Mouse (Mus musculus): Measurements from ENCODE around the gene Mphosph6.

The Mphosph6 gene

DNA sequence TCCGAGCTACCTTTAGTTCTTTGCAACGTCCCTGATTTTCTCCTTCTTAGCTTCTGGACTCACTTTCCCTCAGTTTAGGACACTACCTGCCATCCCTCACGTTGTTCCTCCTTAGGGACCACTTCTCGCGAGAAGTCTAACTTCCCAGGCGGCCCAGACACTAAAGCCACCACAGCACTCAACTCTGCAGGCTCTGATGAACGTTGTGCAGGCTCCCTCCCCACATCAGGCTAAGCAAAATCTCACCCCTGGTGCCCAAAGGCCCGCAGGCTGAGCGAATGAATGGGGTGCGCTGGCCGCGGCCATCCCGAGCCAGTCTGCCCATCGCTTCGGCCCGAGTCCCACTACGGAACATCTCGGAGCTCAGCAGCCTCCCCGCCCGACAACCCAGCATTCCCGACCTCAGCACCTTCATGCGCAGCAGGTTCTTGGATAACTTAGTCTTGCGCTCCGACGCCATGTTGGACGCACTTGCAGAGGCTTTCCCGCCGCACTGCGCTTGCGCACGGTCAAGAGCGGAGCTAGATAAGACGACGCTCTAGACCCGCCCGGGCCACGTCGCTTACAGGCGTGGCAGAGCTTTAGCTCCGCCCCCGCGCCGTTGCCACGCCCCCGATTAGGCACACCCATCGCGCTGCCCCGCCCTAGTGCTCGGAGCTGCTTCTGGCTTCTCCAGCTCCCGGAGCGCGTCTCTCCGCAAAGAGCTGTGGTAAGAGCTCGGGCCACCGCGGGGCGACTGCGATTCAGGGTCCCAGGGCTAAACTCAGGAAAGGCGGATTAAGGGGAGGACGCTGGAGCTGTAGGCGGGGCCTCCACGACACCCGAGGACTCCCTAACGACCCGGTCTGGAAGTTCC is at the start of gene Mphosph6:
TSS of gene Mphosph6 (minus strand) at position 501 of the 856 bp plus-strand sequence.
- peak; percentile 90 to 95 for DNase-seq

DNA sequence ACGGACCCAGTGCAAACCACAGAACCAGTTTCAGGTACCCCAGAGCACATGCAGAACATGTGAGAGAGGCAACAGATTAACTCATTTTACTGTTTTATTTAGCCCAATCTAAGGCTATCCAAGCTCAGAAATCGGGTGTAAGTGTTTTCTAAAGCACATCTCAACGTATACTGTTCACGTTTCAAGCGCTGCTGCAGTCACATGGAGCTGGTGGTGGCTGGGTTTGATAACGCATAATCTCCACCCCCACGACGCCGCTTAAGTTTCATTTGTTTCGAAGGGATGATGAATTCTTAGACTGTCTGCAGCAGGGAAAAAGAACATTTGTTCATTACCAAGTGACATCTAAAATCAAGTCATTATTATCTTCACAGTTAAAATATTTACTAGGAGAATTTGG is 48.7 kb upstream of the Mphosph6 start:
- no peak for DNase-seq

DNA sequence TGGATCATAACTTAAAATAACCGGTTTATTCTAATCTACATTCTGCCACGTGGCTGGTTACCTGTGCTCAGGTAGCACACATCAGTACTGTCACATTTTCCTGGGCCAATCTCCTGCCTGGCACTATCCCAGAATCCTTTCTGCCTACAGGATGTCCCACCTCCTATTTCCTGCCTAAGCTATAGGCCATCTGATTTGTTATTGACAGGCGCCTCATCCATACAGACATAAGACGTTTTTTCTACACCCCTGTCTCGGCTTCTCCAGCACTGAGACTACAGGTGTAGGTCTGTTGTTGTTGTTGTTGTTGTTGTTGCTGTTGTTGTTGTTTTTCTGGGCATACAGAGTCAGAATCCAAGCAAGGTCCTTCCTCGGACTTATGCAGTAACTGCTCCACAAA is 46.1 kb upstream of the Mphosph6 start:
- DNase-seq: no peak

DNA sequence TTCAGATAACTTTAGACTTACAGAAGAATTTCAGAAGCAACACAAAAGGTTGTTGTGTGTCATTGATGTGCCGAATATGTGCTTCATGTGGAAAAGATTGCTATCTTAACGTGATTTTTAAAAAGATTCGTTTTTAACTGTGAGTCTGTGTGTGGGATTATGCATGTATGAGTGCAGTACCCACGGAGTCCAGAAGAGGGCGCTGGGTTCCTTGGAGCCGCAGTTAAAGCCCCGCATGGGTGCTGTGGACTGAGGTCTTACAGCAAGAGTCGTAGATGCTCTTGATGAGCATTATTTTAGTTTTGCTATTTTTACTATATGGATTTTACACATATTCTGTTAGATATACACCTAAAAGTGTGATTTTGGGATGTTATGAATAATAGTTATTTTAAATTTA is 42.0 kb upstream of the Mphosph6 start:
- DNase-seq: no peak

DNA sequence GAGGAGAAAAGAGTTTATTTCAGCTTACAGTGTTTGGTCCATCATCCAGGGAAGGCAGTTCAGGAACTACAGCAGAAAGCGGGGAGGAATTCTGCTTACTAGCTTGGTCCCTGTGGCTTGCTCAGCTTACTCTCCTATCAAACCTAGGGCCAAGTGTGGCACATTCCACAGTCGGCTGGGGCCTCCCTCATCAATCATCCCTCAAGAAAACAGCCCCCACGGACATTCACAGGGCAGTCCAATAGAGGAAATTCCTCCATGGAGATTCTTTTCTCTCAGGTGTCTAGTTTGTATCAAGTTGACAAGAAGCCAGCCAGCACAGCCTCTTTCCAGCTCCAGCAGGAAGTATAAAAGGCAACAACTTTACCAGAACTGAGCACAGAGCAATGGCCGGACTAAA is 11.8 kb upstream of the Mphosph6 start:
- DNase-seq: no peak

DNA sequence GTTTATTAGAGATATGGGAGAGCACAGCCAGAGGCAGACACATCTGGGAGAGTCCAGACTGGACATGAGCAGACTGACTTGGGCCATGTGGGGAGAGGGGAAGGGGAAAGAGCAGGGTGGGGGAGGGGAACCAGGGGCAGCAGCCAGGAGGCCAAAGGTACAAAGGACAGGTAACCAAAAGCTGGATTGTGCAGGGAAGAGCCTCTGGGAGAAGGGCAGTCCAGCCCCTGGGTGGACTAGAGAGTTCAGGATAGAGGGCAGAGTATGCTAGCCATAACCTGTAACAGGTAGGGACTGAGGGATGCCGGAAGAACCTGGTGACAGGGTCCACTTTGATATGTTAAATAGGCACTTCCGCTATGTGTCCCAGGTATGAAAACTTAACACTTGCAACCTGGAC is 8.9 kb upstream of the Mphosph6 start:
- no peak for DNase-seq

DNA sequence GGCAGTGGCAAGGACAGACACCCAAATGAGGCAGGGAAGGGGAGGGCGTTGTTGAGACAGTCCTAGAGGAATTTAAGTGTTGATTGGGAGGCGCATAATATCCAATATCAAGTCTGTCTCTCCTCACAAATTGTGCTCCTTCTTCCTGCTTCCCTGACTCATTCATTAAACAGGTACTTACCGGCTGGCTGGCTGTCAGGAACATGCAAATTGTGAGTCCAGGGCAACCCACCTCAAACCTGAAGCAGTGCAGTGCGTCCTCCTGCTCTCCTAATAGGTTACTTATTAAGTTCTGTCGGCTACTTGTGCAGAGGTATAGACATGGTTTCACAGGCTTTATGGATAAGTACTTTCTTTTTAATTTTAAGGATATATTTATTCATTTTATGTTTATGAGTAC is 3.7 kb upstream of the Mphosph6 start:
- no peak for DNase-seq

DNA sequence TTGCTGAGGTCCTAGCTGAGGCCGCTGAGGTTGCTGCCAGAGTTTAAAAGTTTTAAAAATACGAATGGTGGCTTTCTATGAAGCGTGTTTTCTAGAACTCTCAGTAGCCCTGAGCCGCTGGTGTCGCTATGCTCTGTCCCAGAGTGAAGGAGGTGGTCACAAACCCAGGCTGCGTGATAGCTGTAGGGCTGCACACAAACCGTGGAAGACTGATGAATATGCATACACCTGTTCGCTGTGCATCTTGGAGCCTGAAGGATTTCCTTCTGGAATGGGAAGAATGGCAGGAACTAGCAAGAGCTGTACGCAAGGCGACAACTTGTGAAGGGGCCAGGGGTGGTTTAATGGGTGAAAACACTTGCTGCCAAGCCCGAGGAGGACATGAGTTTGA is 551 bp upstream of the Mphosph6 start:
- no peak for DNase-seq

DNA sequence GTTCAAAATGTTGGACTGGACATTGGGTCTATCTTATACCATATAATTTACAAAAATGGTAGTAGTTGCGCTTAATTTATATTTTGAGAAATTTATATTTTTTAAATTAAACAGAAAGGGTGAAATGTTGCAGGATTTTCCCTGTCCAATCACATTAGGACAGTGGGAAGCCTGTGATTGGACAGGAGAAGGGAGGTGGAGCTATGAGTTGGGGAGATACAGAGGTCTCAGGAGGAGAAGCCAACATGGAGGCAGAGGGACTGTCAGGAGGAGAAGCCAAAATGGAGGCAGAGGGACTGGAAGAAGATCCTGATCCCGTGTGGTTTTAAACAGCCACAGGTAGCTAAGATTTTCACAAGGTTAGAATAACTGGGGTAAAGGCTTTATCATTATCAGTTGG is 3.7 kb downstream of the Mphosph6 start:
- no peak for DNase-seq

DNA sequence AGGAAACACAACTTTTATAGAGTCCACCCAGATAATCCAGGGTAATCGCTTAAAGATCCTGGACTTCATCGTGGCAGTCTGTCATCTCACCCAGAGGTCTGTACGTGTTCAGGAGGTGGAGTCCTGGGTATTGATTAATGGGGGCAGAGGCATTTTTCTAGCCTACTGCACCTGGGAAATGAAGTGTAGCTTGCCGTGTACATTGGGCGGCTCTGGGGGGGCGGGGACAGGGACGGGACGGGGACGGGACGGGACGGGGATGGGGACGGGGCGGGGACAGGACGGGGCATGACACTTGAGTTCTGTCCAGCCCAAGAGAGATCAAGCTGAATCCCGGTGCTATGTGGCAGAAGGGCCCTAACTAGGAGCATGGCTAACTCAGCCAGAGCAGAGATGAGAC is 5.3 kb downstream of the Mphosph6 start:
- DNase-seq: no peak

DNA sequence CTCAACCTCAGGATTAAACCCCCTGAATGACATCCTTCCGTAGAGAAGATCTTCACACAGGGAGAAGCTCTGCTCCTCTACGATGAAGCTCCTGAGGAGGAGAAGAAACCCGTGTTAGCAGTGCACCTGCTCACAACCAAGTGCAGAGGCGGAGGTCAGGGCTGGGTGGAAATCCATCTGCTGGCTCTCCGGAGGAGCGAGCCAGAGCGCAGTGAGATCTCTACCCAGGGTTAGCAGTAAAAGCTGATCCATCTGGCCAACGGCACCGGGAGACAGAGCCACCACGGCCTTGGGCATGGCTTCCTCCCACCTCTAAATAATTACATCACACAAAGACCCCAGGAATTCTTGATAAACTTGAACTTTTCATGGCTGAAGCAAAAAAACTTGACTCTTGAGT is 7.2 kb downstream of the Mphosph6 start:
- DNase-seq: no peak

DNA sequence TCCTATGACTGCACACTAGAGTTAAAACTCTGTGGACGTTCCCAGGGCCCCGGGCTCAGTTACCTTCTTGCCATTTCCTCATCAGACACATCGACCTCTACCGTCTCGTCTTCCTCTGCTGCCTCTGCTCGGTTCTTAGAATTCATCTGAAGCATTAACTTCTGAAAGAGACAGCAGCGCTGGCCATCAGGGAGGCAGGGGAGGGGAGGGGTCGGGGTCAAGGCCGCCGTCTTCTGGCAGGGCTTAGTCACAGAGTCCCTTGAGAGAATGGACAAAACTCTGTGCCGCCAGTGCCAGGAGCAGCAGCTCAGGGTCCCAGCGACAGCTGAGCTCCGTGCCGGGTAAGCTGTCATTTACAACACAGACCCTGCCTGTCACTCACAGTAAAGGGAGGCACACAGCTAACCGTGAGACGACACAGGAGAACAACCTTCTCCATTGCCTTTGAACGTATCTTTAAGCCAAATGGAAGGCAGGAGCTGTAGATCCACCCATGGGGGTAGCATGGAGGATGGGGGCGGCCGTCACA is 9.1 kb downstream of the Mphosph6 start:
- DNase-seq: no peak

DNA sequence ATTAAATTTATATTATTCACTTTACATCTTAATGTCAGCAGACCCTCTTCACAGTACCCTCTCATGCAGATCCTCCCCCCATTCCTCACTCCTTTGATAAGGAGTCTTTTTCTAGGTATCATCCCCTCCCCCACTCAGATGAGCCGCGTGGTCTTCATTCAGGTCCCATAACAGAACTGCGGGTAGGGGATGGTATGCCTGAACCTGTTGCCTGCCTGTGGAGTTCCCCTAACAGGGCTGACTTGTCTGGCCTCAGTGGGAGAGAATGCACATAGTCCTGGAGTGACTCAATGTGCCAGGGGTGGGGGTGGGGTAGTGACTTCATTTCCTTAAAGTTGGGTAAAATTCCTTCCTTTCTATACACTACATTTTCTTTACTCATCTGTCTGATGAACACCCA is 15.3 kb downstream of the Mphosph6 start:
- no peak for DNase-seq

DNA sequence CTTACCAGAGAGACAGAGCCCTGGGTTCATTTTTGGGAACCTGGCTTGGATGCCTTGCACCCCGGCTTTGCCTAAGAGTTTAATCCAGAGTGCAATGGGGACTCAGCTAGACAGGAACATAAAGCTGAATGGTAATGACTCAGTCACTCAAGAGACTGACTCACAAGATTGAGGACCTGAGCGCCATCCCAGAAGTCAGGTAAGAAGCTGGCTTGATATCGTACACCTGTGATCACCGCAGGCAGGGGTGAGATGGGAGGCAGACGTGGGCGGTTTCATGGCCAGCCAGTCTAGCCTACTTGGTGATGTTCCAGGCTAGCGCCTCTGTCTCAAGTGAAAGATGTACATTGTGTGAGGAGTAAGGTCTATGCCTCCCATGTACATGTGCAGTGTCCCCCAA is 18.7 kb downstream of the Mphosph6 start:
- no peak for DNase-seq

DNA sequence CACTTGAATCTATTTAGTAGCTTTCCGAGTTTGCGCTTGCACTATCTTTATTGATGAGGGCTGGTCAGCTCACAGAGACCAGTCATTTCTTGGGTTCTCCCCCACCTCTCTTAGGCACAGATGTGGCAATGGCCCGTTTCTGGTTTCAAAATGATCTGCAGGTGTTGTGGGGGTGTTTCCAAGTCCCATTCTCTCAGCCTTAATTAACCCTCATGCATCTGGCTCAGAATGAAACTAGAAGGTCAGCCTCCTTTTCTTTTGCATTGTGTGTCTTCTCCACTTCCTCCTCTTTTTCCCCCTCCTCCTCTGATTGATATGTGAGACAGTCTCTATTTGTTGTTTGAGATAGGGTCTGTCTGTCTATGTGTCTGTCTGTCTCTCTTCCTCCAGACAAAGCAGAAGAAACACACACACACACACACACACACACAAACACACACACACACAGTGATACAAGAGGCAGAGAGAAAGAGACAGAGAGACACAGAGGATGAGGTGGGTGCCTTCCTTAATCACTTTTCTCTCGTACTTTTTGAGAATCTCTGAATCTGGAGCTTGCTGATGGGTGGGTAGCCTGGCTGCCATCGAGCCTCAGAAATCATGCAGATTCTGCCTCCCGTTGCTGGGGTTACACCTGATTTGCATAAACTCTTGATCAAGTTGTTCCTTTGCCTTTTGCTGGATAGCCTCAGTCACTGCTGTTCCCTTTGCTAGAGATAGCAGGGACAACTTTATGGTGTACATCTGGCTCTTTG is 20.2 kb downstream of the Mphosph6 start:
- DNase-seq: no peak

DNA sequence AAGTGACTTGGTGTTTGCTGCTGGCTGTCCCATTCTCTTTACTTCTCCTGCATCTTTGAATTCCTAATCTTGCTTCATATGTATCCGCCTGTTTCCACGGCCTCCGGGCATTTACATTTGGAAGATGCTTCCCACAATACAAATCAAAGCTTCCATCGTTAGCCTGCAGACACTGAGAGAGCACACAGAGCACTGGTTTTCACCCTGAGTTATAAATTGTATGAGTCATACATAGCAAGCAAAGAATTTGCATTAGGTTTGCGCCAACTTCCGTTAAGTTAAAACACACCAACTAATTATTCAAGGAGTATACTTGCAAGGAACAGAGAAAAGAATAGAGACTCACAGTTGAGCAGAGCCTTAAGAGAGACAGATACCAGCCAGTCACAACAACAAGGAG is 22.4 kb downstream of the Mphosph6 start:
- DNase-seq: no peak

DNA sequence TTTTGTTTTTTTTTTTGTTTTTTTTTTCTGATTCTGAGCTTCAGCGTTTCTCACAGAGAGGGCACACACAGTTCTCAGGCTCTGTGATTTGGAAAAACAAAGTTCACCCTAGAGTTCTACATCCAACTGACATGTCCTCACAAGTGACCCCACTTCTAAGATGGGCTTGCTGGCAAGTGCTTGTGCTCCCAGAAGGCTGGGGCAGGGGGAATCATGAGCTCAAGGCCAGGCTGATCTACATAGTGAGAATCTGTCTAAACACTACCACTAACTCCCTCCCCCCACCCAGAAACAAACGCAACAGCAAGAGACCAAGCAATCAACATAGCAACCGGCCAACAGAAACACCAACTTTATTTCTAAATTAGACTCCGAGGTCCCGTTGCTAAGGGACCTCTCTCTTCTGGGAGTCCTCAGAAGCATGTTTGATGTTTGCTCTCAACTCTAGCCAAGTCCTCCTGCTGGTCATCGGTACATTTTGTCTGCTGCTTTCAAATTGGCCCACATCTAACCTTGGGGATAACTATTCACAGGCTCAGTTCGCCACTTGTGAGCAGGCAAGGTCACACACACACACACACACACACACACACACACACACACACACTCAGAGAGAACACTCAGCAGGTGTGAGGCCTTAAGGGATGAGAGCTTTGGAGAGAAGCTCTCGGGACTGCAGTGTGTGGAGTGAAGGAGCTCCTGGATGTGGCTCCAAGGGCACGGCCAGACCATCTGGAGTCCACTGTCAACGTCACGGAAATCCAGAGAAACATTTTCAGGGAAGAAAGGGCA is 23.0 kb downstream of the Mphosph6 start:
- no peak for DNase-seq

DNA sequence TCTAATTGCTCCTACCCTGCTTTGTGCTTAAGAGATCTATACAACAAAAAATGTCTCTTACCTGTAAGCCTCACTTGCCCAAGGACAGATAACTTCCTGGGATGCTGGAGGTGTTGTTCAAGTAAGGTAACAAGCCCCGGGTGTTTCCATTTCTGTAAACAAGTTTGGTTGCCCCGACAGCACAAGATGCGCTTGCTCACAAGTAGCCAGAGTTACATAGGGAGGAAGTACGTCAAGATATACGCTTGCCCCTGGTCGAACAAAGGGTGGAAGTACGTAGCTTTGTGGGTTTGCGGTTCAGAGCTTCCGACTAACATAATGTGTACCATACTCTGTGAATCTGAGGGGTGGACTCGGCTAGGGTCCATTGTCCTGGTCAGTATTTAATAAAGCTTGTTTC is 25.7 kb downstream of the Mphosph6 start:
- DNase-seq: no peak

DNA sequence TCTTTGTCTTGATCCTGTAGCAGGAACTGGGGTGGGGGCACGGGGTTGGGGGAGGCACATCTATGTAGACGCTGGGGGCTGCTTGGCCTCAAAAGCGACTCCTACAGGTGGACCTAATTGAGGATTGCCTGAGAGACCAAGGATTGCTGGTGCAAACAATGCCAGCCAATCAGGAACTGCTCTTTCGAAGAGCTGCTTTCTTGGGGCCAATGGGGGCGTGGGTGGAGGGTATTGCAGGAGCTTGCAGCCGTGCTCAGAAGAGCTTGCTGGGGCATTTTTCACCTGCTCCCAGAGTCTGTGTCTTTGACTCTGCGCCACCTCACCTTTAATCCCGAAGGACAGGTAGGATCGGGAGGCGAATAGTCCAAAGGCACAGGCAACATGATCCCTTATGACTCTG is 26.1 kb downstream of the Mphosph6 start:
- no peak for DNase-seq

DNA sequence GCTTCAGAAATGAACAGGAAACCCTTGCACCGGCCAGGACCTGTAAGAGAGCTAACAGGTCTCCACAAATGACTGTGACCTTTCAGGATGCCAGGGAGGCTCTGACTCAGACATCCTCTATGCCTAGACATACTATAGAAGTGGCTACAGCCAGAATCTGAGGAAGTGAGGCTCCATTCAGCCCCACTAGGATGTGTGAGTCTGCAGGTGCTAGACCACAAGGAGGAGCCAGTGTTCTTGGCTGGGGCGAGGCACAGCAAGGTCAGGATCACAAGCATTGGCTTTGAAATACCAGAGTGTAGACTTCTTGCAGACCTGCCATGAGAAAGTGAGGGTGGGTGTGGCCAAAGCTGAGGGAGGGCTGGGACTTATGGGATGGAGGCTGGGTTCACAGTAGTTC is 29.1 kb downstream of the Mphosph6 start:
- no peak for DNase-seq

DNA sequence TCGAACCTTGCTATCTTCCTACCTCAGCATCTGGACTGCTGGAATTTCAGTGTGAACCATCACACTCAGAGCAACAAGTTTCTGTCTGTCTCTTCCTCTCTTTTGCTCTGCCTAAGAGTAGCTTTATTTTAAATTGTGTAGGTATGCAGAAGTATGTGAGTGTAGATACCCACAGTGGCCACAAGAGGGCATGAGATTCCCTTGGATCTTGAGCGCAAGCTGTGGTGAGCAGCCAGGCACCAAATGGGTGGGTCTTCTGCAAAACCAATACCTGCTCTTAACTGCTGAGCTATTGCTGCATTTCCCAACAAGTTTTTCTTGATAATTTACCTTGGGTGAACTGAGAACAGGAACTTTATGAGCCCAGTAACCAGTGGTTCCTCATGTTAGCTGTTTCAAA is 29.6 kb downstream of the Mphosph6 start:
- DNase-seq: no peak

DNA sequence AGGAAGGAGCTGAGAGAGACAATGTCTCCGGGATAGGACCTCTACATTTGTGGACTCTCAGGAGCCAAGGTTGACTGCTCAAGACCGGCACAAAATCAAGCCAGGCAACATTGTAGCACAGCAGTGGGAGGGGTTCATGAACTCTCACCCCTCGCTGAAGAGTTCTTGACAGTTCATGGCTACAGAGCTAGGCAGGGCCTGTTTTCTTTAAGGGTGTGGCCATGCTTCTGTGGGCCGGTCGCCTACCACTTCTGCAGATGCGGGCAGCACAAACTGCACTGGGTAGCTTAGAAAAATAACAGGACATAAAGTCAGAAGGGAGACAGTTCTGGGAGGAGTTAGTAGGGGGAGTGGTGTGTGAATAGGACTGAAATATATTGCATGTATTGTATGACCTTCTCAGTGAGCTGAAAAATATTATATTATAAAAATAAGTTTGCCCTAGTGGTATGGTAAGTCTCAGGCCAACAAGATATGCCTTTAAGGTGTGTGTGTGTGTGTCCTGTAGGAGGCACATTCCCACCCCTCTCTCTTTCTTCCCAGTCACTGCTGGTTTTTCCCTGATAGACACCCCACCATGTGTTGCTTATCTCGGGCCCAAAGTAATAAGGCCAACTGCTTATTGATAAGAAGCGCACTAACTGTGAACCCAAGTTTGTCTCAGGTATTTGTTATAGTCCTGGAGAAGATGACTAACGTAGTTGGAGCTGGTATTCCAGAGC is 30.5 kb downstream of the Mphosph6 start:
- DNase-seq: no peak

DNA sequence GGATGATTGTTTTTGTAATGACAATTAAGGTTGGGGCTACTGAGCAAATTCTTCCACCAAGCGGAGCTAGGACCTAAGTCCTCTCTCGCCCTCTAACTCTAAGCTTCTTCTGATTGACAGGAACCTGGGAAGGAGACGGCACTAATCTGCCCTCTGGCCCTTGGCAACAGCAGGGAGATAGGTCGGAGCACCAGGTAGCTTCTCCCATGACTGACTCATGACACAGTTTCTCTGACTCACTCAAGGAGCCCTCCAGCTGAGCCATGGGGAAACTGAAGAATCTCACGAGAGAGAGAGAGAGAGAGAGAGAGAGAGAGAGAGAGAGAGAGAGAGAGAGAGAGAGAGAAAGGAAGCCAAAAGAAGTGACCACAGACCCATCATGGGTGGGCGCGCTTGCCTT is 32.8 kb downstream of the Mphosph6 start:
- no peak for DNase-seq
